Mouse (Mus musculus) spleen, postnatal 36 days (tissue): Measurements from ENCODE around the gene Pramef8.
"Not testable (repeated sequence)": the region's sequence is repeated elsewhere in the genome, so short reads cannot be mapped to it uniquely, and the experiment has no call there.

ENCODE experiments used
- DNase-seq, 2 experiments: peaks; one replicate each; pipeline ENCODE4 v3.0.0; 2022; ENCODE audit warnings: low spot score in 2 of 2, mixed read lengths in 1 of 2

The Pramef8 gene

DNA sequence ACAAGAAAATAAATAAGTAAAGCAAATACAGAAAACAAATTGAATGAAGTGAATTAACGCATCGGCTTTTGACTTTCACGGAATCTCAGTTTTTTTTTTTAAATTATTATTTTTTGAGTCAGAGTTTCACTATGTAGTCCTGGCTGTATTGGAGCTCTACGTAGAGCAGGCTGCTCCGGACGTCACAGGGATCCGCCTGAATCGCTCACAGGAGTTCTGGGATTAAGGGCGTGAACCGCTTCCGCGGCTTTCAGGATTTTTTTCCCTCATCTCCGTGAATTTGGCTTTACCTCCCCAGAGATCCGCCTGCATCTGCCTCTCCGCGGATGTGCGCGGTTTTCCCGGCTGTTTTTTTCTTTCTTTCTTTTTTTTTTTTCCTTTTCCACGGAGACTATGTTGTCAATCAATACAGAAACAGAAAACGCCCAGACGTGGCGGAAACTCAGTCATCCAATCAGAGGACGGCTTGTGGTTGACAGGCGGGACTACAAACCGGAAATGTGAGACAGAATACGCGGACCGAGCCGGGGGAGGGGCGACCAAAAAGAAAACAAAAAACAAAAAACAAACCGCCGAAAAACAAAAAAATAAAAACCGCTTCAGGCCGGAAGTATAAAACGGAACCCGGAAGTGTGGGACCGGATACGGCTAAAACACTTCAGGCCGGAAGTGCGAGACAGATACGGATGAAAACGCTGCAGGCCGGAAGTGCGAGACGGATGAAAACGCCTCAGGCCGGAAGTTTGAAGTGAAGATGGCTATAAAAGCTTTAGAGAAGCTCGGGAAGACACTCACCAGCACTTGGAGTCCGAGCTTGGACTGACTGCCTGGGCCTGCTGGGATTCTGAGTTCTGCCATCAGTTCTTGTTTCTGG is at the start of gene Pramef8:
TSS of gene Pramef8 (plus strand) at position 208 of the 874 bp plus-strand sequence.
- DNase-seq = peak; percentile 79 to 88

DNA sequence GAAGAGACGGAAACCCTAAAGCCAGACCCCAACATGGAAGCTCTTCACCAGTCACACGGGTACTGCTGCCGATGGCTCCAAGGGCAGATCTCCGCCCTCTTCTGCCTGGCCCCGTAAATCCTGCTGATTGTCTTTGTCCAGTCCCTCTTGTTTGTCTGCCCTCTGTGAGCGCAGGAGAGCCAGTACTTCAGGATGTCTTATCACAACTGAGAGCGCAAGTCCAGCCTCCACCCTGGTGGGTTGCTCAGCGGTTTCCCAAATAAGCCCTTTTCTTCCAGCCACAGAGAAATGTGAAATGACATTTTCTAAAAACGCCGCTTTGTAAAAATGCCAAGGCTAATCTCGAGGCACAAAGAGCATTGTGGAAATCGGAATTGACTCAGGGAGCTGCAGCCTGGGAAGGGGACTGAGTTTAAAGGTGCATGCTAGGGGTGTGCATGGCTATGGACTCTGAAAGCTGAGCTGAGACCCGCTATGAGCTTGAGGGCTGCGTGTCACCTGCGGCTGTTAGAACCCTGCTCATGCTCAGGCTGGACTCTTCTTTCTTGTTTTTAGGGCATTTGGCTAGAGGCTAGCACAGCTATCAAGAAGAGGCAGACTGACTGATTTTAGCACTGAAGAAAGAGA is 45.7 kb upstream of the Pramef8 start:
- no peak for DNase-seq

DNA sequence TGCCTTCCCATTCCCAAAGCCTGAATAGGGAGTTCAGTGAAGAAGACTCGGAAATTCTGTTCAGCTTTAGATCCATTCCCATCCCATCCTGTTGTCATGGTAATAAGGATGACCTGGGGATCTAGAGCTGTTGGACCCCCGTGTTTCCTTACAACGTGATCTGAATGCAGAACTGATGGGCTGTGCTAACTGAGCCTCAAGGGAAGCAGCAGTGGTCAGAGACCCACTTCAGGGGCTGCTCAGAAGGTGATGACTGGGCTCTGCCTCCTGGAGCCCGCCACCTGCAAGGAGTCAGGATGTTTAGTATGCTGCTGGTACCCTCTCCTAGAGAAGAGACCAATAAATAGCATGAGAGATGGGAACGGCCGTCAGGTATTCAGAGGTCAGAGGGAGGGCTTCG is 32.7 kb upstream of the Pramef8 start:
- DNase-seq = no peak

DNA sequence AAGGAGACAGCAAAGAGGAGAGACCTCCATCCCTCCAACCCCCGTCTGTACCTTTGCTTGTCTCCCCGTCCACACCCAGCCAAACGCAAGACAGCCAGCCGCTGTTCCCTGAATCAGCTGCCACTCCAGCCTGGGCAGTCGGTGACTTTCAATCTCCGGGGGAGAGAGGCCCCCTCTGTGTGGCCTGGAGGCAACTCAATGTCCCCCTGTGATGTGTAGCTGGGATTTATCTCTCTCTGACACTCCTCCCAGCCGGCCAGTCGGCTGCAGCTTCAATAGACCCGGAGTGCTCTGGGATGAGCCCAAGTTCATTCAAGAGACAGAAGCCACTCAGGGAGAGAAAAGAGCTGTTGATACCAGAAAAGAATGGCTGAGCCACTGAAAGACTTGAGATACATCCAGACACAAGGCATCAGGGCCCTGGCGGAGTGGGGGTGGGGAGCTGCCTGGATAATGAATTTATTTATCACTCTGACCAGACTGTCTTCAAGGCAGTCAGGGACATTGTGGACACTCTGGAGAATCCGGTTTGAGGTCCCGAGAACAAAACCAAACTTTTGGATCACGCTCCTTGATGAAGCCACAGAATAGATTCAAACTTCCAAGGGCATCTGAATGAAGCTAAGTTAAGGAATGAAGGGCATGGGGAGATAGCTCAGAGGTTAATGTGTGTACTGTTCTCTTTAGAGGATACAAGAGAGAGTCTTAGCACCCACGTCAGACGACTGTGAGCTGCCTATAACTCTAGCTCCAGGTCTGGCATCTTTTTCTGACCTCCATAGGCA is 32.1 kb upstream of the Pramef8 start:
- no peak for DNase-seq

DNA sequence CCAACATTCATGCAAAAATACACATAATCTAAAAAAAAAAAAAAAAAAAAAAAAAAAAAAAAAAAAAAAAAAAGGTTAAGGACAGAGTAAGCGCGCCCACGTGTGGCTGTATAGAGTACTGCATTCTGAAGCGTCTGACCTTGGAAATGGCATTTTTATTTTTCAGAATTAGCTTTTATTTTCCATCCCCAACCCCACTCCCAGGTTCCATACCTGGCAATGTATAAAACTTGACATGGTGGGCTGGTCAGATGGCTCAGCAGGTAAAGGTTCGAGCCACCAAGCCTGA is 31.6 kb upstream of the Pramef8 start:
- DNase-seq = no peak

DNA sequence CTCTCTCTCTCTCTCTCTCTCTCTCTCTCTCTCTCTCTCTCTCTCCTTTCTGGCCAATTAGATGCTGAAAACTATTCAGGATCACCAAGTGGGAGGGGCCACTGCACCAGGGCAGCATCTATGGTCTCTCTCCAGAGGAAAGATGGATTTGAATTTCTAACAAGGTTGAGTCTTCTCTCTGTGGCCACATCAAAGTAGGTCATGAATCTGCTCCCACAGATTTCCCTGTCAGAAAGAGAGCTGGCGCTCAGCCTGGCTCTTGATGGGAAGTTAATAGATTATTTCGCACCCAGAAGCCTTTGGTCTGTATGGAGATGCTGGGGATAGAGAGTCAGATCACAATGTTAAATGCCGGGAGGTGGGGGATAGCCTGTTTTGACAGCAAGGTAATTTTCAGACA is 30.1 kb upstream of the Pramef8 start:
- no peak for DNase-seq

DNA sequence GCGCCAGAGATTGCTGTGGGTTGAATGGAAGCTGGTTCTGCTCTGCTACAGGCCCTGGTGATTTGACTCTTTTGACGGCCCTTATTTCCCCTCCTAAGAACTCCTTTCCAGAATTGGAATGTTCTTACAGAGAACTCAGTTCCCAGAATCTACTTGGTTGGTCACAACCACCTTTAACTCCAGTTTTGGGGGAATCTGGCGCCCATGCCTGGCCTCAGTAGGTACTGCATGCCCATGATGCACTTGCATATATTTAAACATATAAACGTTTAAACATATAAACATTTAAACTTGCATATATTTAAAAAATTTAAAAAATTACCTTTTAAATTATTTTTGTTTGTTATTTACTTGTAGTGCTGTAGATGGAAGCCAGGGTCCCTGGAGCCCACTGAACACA is 28.6 kb upstream of the Pramef8 start:
- no peak for DNase-seq

DNA sequence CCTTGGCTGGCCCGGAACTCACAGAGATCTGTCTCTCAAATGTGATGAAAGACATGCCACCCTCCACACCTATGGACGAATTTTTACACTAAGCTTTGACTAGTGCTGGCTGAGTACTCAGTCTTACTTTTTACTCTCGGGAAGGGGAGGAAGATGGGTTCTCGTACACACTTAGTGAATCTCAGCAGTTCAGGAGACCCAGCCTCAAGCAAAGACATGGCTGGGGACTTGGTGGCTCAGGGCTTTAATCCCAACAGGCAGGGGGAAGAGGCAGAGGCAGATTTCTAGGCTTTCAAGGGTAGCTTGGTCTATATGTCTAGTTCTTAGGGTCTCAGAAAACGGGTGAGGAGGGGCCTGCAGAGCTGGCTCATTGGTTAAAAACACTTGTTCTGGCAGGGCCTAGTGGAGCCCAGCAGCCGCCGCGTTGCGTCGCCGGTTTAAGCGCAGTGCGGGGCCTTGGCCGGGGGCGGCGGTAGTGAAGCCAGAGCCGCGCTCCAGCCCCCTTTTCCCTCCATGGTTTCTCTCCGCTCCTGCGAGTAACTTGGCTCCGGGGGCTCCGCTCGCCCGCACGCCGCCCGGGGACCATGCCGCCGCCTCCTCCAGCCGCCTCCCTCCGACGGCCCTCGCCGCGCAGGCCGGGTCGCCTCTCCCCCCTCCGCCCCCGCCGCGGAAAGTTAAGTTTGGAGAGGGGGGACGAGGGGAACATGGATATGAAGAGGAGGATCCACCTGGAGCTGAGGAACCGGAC is 23.1 kb upstream of the Pramef8 start:
- DNase-seq = no peak

DNA sequence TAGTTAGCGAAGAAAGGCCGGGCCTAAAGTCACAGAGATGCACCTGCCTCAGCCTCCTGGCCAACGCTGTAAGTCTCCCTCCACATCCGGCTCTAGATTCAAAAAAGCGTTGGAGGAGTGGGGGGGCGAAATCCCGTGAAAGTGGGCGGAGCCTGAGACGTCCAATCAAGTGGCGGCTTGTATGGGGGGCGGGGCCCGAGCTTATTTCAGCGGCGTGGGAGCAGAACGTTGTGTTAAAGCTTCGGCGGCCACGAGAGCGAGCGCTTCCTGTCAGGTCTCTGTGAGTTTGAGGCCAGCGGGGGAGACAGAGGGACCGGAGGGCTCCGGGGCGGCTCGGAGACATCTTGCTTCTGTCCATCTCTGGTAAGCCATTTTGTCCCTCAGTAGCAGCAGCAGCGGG is 18.0 kb upstream of the Pramef8 start, which contains the start of gene Pramel1:
TSS of gene Pramel1 (plus strand) at position 248 of the 400 bp plus-strand sequence.
- DNase-seq = no peak

DNA sequence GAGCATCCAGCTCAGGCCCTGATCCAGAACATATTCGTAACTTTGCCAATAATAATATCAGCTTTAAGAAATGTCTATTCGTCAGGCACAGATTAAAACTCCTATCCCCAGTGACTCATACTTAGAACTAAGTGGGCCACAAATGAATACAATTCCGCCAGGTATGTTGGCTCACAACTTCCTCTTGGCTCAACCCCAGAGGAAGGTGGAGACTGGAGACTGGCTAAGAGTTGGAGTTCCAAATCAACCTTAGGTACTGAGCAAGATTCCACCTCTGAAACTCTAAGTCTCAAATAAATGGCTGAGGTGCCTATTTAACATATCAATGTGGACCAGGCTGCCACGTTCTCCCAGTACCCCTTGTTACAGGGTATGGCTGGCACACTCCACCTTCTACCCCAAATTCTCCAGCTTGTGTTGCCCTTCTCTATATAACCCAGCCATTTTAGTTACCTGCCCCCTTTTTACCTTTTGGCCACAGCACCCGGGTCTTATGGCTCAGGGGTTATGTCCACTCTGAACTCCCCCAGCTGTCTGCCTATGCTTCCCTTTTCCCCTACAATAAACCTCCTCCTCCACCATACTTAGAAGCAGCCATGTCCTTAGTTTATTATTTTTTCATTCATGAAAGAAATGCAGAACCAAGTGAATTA is 534 bp upstream of the Pramef8 start:
- DNase-seq = no peak

DNA sequence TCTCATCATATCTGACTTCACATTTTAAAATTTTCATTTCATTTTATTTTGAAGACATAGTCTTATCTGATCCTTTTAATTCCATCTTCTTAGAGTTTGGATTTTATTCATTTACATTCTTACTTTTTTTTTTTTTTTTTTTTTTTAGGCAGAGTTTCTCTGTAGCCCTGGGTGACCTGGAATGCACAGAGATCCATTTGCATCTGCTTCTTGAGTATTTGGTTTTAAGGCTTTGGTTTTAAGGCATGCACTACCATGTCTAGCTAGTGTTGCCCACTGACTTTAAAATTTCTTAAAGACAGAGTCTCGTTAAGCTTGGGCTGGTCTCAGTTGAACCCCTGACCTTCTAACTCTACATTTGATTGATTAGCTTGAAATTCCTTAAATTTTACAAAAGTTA is 1.4 kb downstream of the Pramef8 start:
- no peak for DNase-seq

DNA sequence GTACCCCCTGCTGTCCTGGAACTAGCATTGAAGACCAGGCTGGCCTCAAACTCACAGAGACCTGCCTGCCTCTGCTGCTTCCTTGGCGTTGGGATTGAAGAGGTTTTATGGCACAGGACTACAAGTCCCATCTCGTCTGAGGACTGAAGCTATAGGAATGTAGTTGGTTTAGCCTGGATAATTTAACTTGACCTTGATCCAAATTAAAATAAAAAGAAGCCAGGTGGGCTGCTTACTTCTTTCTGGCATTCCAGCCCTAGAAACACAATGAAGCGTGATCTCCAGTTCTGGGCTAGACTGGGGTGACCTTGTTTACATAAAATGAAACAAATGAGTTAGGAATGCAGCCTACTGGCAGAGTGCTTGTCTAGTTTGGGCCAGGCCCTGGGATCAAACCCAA is 1.9 kb downstream of the Pramef8 start:
- no peak for DNase-seq

DNA sequence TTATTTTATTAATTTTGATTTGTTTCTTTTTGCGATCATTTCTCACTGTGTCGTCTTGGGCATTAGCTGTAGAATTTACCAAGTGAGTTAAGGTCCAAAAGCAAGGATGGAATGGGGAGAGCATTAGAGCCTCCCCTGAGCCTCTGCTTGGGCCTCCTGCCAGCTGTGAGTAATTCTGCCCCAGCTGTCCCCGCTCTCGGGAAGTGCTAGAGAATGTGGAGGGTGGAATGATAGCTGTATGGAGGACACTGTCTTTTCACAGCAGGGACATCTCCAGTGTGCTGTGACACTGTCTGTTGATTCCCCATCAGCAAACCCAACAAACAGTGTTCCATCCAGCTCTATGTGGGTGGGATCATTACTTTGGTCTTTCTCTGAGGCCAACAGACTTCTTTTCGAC is 14.5 kb downstream of the Pramef8 start:
- DNase-seq = not testable (repeated sequence)

DNA sequence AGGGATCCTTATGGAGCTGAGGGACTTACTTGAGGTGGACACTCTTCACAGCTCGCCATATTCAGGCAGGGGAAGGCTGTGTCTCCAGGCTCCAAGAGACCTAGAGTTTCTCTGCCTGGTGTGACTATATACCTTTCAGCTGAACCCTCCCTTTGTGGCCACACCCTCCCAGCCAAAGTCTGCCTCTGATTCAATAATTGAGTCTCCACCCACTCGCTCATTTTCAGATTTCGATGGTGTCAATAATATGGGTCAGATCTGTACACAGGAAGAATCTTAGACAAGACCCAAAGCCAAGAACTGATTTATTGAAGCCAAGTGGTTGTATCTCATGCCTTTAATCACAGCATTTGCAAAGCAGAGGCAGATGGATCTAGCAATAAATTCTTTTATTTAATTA is 38.0 kb downstream of the Pramef8 start, which contains the start of gene Oog4:
TSS of gene Oog4 (minus strand) at position 101 of the 400 bp plus-strand sequence.
- no peak for DNase-seq
